Mouse (Mus musculus): ENCODE results near the gene Morn5.

The Morn5 gene

DNA sequence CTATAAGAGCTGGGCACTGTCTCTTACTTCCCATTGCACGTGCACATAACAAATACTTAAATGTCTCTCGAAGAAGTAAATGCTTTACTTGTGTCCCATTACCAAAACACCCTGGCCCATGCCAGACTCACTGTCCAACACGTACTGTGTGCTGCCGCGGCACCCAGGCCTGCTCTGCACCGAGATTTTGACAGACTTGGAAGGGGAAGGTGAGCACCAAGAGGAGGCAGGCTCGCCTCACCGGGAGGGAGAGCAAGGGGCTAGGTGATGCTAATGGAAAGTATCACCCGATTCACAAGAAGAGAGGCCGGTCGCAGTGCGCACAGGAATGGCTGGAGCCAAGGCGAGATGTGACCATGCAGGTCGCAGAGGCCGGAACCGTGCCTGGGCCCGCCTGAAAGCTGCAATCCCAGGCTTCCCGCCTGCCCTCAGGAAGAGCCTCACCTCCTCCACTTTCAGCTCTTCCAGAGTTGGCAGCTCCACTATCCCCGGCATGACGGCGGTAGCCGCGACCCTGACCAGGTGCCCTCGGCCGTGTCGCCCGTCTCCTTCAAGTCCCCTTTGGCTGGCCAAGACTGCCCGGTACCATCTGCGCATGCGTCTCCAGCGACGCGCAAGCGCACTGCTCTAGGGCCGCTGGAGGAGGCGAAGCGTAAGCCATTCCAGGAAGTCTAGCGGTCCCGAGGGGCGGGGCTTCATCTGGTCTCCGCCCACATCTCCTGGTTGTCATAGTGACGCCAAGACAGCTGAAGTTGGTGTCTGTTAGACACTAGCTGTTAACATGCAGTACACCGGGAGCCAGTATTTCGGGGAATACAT is at the start of gene Morn5, which contains the start of gene Ndufa8:
Morn5 (plus strand) TSS at position 711 of the 819 bp plus-strand sequence.
Ndufa8 (minus strand) TSS at position 659 of the 819 bp plus-strand sequence.
- peak; percentile 96 to 99 for DNase-seq (ENCODE audit: low read depth in 2 of 2, low spot score in 2 of 2)

DNA sequence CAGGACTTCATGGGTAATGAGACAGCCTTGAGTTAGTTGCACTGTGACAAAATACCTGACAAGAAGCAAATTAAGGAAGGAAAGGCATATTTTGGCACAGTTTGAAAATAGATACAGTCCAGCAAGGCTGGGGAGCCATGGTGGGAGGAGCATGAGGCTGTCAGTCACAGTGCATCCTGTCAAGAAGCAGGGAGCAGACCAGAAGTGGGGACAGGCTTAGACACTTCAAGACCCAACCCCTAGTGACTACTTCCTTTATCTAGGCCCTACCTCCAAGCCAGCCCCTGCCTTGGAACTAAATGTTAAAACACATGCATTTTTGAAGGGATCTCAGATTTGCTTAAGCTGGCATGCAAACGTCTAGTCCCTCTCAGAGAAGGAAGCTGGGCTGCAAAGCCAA is 48.9 kb upstream of the Morn5 start:
- DNase-seq (ENCODE audit: low read depth in 2 of 2, low spot score in 2 of 2): no peak

DNA sequence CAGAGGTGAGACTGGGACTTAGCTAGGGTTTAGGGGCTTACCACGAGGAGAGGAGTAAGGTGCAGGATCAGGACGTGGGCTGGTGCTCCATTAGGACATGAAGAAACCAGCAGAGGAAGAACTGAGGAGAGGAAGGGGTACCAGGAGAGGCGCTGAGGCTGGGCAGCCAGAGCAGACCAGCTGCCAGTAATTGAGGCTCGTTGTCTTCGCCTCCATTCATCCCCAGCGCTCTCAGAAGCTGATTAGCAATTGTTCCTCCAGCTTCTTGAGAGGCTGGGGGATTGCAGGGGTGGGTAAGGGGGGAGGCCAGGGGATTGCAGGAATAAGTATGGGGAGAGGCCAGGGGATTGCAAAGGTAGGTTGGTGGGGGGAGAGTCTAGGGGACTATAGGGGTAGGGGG is 47.1 kb upstream of the Morn5 start:
- no peak for DNase-seq (ENCODE audit: low read depth in 2 of 2, low spot score in 2 of 2)

DNA sequence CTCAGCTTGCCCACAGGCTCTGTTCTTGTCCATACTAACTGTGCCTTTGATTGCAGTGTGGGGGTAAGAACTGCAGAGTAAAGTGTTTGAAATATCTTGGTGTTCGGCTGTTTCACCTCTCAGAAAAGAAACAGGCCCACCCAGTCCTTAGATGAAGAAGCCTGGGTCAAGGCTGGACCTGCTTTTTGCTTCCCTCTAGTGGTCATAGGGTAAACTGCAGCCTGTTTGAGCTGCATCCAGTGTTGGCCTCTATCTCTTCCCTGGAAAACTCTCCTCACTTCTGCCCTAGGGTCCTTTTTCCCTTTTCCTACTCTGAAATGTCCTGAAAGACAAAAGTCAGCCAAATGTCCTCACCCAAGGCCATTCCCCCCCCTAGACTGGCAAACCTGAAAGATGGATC is 41.2 kb upstream of the Morn5 start:
- peak; percentile 13 to 27 for DNase-seq (ENCODE audit: low read depth in 2 of 2, low spot score in 2 of 2)

DNA sequence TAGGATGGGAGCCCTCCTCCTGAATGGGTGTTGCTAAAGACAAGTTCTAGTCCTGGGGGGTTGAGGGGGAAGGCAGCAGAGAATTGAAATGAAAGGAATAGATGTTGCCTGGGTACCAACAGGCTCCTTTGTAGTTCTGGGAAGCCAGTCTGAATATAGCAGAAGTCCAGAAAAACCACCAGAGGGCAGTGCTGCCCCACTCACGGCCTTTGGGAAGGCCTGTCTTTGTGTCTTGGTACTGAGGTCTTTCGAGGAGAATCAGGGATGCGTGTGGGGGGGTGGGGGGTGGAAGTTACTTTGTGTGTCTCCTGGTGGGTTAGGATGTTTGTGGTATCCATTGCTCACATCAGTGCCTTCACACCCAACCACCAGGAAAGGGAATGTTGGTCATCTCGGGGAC is 39.9 kb upstream of the Morn5 start:
- DNase-seq (ENCODE audit: low read depth in 2 of 2, low spot score in 2 of 2): peak; percentile 16 to 24

DNA sequence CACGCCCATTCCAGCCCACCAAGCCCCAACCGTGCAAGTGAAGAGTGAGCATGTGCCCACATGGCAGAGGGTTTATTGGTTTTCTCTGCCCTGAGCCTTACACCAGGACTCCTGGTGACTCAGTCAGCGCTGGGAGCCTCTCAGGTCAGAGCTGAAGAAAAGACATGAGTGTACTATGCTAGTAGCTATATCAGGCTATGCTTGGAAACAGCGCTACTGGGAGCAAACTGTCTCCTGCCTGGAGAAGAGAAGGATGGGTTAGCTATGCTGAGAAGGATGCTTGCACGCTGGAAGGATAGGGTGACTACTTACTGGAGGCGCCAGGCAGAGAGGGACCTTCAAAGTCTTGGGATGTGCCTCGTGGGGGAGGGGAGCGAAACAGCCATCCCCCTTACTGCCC is 38.7 kb upstream of the Morn5 start:
- DNase-seq (ENCODE audit: low read depth in 2 of 2, low spot score in 2 of 2): no peak

DNA sequence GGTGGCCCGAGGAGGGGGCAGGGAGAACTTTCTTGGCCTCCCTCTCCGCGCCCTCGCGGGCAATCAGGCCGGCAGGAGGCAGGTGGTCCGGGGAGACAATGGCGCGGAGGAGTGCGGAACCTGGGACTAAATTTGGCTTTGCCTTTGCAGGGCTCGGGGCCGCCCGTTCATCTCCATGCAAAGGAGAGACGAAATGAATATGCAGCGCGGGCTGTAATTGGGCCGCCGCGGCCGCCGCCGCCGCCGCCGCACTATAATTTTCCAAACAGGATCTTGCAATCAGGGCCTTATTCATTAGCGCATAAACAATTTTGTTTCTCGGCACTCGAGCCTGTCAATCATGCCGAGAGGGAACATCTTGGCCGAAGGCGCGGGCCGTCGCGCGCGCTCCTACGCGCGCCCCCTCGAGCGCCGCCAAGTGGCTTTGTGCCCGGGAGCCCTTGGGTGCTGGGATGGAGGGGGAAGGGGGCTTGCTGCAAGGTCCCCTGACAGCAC is 37.9 kb upstream of the Morn5 start:
- DNase-seq (ENCODE audit: low read depth in 2 of 2, low spot score in 2 of 2): no peak

DNA sequence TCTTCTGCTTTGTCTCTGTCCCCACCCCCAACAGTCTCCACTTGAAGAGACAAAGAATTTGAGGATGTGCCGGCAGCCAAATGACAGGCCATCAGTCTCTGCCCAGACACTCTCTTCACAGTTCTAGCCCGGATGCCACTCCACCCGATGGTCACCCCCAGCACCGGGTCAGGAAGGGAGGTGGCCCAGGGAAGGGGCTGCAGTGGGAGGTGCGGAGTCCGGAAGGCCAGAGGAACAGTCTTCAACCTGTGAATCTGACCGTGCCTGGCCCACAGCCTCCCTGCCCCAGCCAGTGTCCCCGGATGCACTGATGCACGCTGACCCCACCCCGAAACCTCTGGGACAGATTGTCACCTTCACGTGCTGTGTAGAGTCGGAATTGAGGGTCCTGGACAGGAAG is 36.2 kb upstream of the Morn5 start:
- no peak for DNase-seq (ENCODE audit: low read depth in 2 of 2, low spot score in 2 of 2)

DNA sequence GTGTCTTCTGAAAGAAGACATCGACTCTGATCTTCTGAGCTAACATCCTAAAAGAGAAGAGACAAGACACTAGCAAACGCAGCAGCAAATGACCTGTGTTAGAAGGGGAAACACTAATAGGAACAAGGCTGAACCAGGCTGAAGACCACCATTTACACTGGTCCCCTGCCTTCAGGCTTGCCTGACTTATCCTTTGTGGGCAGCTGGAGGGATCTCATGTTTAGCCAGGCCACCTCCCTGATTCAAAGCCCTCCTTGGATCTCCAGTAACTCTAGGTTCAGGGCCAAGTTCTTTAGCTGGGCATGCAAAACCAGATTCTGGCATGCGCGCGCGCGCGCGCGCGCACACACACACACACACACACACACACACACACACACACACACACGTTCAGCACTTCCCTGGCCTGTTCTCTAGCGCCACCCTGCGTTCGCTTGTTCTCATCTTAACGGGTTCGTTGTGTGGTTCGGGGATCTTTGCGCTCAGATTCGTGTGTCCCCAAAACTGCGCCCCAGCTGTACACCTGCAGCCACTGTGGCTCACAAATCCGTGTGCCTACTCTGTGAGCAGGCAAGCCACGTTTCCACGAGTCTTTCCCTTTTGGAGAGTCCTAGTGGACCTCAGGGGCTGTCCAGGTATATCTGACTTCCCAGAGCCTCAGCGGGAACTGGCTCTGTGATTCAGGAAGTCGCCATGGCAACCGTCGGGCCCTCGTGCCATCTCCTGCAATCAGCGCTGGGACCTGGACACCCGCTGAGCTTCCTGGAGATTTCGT is 27.7 kb upstream of the Morn5 start:
- DNase-seq (ENCODE audit: low read depth in 2 of 2, low spot score in 2 of 2): peak in 1 of 2 experiments; percentile 10

DNA sequence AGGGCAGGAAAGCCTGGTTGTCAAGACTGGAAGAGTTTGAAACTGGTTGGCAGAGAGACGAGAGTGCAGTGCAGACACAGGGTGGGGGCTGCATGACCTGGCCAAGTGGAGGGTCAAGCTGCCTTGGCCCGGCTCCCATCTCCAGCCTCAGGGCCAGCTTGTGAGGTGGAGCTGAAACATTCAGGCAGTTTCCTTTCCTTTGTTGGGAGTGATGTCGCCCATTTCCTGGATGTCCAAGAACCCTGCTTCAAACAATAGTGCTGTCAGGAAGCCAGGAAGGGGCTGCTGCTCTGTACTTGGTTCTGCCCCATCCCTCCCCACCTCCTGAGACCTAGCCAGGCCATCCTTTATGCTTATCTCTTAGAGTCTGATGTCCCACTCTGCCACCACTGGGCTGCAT is 26.0 kb upstream of the Morn5 start:
- DNase-seq (ENCODE audit: low read depth in 2 of 2, low spot score in 2 of 2): no peak

DNA sequence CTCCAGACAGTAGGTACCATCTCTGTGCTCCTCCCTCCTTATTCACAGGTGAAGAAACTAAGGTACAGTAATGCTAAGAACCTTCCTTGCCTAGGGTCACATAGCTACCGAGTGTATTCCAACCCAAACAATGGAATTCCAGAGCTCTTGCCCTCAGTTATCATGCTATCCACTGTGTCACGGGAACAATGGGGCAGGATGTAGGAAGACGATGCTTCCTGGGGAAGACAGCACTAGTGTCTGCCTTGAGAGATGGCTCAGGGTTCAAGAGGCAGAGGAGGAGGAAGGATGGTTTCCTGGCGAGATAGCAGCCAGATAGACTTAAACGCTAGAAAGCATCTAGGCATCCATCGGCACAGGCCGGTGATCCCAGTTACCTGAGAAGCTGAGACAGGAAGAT is 16.4 kb upstream of the Morn5 start:
- DNase-seq (ENCODE audit: low read depth in 2 of 2, low spot score in 2 of 2): no peak

DNA sequence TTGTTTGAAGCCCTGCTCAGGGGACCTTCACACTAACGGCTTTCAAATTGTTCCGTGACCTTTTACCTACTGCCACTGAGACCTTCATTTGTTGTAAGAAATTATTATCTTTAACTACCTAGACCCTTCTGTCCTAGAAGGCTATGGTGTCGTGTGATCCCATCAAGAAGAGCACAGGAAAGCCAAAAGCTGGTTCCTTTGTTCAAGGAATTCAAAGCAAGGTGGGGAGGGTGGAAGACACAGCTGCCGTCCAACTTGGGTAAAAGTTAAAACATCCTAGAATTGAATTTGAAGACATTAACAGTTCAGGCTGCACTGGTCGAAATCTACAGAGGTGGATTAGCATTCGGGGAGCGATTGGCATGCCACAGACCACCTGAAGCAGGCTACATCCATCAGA is 15.3 kb upstream of the Morn5 start:
- no peak for DNase-seq (ENCODE audit: low read depth in 2 of 2, low spot score in 2 of 2)

DNA sequence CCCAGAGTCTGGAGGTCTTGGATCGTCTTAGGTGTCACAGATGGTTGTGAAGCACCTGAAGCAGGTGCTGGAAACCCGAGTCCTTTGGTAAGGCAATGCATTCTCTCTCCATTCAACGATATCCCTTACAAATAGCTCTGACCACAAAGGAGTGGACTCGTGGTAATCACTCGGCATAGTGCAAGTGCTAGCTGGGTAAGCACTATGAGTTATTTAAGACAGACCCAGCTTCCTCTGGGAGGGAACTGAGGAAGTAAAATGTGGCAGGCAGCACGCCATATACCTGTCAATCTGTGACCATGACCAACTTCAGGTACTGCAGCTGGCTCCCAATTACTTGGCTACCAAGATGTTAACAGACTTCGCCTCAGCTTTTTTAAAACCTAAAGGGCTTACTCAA is 14.4 kb upstream of the Morn5 start:
- DNase-seq (ENCODE audit: low read depth in 2 of 2, low spot score in 2 of 2): no peak

DNA sequence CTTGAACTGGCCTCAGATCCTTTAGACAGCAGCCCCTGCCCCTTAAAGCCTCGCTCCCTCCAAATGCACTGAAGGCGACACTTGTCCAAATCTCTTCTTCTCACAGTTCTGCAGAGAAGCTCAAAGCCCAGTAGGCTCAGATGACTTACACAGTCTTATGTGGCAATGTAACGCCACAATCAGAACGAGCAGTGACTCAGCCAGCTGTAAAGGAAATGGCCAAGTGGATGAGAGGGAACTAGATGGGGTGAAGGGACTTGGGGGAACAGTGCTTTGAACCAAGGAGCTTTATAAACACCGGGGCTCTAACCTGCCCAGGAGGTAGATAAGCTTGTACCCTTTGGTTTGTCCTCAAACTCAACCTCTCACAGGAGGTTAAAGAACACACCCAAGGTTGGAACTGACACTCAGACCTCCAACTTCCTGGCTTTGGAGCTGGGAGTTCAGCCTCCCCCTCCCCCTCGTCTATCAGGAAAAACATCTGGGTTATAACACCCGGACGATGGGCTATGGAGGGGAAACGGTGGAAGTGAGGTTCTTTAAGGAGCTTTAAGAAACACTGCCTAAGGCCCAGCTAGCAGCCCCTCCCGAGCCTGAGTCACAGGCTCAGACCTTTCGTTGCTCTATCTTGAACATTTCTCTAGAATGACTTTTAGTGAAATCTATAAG is 13.7 kb upstream of the Morn5 start:
- DNase-seq (ENCODE audit: low read depth in 2 of 2, low spot score in 2 of 2): no peak

DNA sequence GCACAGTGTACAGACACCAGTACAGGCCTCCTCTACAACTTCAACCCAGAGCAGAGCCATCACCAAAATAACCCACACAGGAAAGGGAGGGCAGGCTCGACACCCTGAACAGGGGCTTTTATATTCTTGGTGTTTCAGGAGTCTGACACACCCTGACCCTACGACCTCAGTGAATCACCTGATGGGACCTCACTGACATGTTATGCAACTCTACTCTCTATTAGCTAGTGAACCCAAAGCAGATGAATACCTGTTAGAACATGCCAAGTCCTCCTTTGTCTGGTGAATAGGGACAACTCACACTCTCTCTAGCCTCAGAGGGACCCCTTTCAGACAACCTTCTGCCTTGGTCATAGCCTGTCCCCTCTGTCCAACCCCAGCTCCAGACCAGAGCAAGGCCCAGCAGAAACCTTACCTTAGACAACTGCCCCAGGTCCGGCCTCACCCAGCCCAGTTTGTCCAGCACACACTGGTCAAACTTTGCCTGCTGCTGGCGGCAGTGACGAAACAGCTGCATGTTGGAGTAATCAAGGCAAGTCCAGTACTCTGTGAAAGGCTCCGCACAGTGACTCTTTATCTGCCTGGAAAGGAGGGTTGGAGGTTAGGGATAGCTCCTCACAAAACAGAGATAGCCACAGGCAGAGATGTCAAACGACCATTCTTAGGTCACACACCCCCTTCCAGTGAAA is 9.8 kb upstream of the Morn5 start:
- no peak for DNase-seq (ENCODE audit: low read depth in 2 of 2, low spot score in 2 of 2)

DNA sequence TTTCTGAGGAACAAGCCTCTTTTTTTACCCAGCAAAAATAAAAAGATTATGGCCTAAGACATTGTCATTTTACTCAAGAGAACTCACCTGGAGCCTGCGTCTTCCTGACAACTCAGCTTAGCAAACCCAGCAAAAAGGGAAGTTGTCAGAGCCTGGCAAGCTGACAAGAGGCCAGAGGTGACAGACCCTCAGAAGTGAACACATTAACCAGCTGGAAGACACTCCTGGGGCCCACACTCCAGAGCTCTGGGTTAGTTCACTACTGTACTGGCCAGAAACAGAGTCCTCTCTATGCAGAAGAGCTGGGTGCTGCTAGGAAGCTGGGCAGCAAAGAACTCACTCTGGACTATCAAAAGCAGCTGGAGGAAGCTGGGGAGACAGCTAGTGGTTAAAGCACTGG is 8.4 kb upstream of the Morn5 start:
- DNase-seq (ENCODE audit: low read depth in 2 of 2, low spot score in 2 of 2): no peak

DNA sequence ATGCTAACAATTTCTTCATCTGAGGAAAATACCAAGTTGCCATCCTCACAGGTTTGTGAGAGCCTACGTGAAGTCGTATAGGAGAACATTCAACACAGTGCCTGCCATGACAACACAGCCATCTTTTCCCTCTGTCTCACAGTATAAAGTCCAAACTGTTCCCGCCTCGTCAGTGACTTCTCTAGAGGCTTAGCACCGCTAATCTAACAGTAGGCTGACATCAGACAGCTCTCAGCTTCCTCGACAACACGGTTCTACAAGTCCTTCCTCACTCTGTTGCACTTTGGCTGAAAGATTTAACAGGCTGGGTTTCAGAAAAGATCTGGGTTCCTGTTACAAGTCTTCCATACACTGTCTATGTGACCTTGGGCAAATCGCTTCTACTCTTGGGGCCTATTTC is 1.1 kb upstream of the Morn5 start:
- DNase-seq (ENCODE audit: low read depth in 2 of 2, low spot score in 2 of 2): no peak

DNA sequence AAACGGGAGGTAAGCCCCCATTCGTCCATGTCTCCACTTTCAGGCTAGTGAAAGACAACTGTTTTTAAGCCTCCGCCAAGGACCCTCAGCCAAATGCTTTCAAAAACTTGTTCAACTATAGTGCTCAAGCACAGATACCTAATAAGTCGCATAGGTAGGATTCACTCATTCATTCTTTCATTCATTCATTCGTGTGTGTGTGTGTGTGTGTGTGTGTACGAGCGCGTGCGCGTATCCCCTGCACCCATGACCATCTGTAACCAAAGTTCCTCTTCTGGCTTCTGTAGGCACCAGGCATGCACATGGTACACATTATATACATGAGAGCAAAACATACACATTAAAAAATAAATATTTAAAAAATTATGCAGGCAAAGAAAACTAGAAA is 303 bp downstream of the Morn5 start:
- DNase-seq (ENCODE audit: low read depth in 2 of 2, low spot score in 2 of 2): no peak

DNA sequence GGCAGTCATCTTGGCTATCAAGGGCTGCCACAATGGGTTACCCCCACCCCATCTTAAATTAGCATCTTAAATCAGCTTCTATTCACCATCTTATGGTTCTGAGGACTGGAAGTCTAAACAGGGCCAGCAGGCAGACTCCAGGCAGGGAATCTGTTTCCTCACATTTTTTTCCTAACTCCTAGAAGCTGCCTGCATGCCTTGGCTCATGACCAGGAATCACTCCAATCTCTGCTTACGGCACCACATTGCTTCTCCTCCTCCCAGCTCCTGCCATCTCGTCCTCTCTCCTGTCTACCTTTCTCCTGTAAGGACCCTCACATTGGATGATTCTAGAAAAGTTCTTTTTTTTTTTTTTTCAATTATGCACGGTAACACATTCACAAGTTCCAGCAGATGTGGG is 4.0 kb downstream of the Morn5 start:
- no peak for DNase-seq (ENCODE audit: low read depth in 2 of 2, low spot score in 2 of 2)

DNA sequence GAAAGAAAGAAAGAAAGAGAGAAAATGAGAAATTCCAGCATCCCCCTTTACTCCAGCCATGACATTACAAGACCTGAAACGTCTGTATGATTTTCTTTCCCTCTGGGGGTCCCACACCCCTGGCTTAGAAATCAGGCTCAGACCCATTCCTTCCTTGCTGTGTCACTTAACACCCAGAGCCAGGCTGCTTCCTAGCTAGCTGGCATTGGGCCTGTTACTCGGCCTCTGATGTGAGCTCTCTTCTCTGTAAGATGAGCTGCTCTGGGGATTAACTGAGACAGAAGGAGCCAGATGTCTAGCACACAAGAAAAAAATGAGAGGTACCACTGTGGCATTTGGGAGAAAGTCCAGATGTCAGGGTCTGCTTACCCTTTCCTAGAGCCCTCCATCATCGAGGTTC is 7.0 kb downstream of the Morn5 start:
- DNase-seq (ENCODE audit: low read depth in 2 of 2, low spot score in 2 of 2): no peak

DNA sequence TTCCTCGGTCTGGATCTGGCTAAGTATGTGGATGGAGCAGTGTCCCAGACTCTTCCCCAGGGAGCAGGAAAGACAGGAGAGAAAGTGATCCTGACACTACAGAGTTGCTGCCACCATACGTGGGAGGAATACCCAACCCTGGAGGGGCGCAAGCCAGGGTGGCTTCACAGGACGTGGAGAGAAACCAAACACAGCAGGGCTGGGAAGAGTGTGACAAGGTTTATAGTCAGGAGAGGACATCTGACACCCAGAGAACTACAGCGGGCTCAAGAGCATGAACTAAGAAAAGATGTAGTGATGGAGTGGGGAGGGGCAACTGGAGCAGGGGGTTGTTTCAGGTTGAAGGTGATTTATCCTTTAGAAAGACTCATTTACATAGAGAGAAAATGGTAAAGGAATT is 12.2 kb downstream of the Morn5 start:
- no peak for DNase-seq (ENCODE audit: low read depth in 2 of 2, low spot score in 2 of 2)

Measured in CD8-positive naive resting alpha-beta T cell, adult 2 months (primary cell).